Mouse (Mus musculus) lung, postnatal 0 days (tissue): ENCODE results near the gene Gm45233. TPM values are rescaled to one million over a fixed set of nuclear protein-coding genes. Genes with fewer than 3 reads are reported as not detected.

ENCODE experiments used
- ATAC-seq: fragments of 200-750 bp; cut with Nextera tagmentation; 2 replicates; pipeline ENCODE4 v1.8.0; 2017; ENCODE audit warnings: moderate library complexity
- DNase-seq: peaks from one replicate; pipeline ENCODE4 v3.0.0-alpha.2; 2016; ENCODE audit warnings: low spot score
- H3K27ac ChIP-seq: fragments of 300-500 bp; sonication (generic); 2 replicates; pipeline ENCODE4 v1.5.1; 2014; ENCODE audit warnings: antibody characterized with exemption, mild to moderate bottlenecking, low read length, mixed read lengths
- H3K27me3 ChIP-seq: fragments of 300-500 bp; sonication (generic); replicated peaks from 2 replicates; pipeline ENCODE4 v1.6.1; 2014; ENCODE audit warnings: low read length, mixed read lengths; ENCODE audit not compliant: insufficient read depth
- H3K36me3 ChIP-seq: fragments of 300-500 bp; sonication (generic); 2 replicates; pipeline ENCODE4 v1.6.1; 2014; ENCODE audit warnings: low read length, mixed read lengths; ENCODE audit not compliant: insufficient read depth
- H3K4me1 ChIP-seq: fragments of 300-500 bp; sonication (generic); 2 replicates; pipeline ENCODE4 v1.6.1; 2014; ENCODE audit warnings: antibody characterized with exemption, low read depth, low read length, mixed read lengths; ENCODE audit not compliant: insufficient read depth
- H3K4me2 ChIP-seq: fragments of 300-500 bp; sonication (generic); replicated peaks from 2 replicates; pipeline ENCODE4 v1.6.1; 2014; ENCODE audit warnings: low read depth, mild to moderate bottlenecking, low read length, moderate library complexity, mixed read lengths
- H3K4me3 ChIP-seq: fragments of 300-500 bp; sonication (generic); 2 replicates; pipeline ENCODE4 v1.5.1; 2014; ENCODE audit warnings: low read depth, low read length
- H3K9ac ChIP-seq: fragments of 300-500 bp; sonication (generic); replicated peaks from 2 replicates; pipeline ENCODE4 v1.6.1; 2014; ENCODE audit warnings: low read depth, mild to moderate bottlenecking
- H3K9me3 ChIP-seq: fragments of 300-500 bp; sonication (generic); 2 replicates; pipeline ENCODE4 v1.6.1; 2016; ENCODE audit warnings: low read length, mixed read lengths
- CTCF ChIP-seq: IDR thresholded peaks from 2 replicates; pipeline ENCODE4 v1.5.1; 2016; ENCODE audit warnings: antibody characterized with exemption, mild to moderate bottlenecking
- EP300 ChIP-seq: IDR thresholded peaks from 2 replicates; pipeline ENCODE4 v1.6.1; 2016; ENCODE audit warnings: antibody characterized with exemption, mild to moderate bottlenecking, control low read depth
- WGBS: fragments of 180-500 bp; shearing (Covaris S2); extraction: QIAGEN DNeasy Blood & Tissue Kit; methylation state at CpG from one replicate; pipeline ENCODE4 v1.1.7; 2014; 5-methylcytosine and 5-hydroxymethylcytosine counted together
- polyA plus RNA-seq: library from polyadenylated mRNA; unstranded; fragments of >200 nt; fragmentation: Nextera tagmentation; extraction: Ambion mirVana; gene quantifications from 2 replicates; pipeline ENCODE4 v1.2.1, GENCODE M21; 2015

The Gm45233 gene
- polyA plus RNA-seq, 1 experiment from 2014 or later, result not detected

DNA sequence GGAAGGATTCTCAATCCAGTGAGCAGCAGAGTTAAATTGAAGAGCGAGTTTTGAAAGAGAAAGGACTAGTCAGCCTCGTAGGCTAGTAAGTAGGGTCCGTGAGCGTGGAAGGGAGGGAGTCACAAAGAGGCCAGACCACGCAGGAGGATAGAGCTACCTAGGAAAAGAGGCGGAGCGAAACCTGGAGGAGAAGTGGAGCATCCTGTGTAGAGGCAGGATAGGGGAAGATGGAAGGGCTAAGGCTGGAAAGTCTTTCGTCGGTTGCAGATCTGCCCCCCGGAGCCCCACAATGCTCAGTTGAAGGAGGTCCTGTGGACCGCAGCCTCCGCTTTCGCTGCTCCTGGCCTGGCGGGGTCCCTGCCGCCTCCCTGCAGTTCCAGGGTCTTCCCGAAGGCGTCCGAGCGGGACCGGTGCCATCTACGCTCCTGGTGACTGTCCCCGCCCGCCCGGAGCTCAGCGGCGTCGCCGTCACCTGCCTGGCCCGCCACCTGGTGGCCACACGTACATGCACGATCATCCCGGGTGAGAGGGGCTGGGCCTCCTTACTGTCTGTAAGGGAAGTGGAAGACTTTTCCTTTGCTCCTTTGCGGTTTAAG lies 22.3 kb downstream of the Gm45233 start:
- peak overlapping the region; percentile 57 for H3K4me3 ChIP-seq
- peak overlapping the region; percentile 9; the same call in 1 of the 2 replicates for H3K9ac ChIP-seq
- H3K27ac ChIP-seq, result peak overlapping the region; percentile 47
- peak; percentile 97 for TF ChIP-seq CTCF
- no peak for TF ChIP-seq EP300
- H3K36me3 ChIP-seq, result no peaks in the 10 kb centered on the region
- DNase-seq (peak; percentile 92), ATAC-seq (peak; percentile 75)
- no peaks in the 10 kb centered on the region for H3K9me3 ChIP-seq
- WGBS, result 1% methylated on average over 32 of the region's 33 CpGs
- H3K4me1 ChIP-seq, result peaks cover 7% of the 10 kb centered on the region; the same call in 1 of the 2 replicates
- H3K27me3 ChIP-seq, result 0 out of 2 replicates have a peak, but pooled peaks cover 4% of the 10 kb centered on the region
- peak overlapping the region; percentile 89 for H3K4me2 ChIP-seq

DNA sequence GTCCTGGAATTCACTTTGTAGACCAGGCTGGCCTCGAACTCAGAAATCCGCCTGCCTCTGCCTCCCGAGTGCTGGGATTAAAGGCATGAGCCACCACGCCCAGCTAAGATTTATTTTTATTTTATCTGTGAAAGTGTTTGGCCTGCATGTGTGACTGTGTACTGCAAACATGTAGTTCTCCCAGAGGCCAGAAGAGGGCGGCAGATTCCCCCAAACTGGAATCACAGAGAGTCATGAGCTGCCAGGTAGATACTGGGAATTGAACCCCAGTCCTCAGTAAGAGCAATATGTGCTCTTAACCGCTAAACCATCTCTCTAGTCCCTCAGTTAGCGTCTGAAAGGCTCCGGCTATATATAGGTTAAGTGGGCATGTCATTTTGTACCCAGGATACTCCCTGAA lies 26.4 kb downstream of the Gm45233 start:
- Histone ChIP-seq H3K9me3 (no peaks in the 10 kb centered on the region), H3K36me3 (no peaks in the 10 kb centered on the region), H3K4me2 (no peak overlapping the region), H3K9ac (no peak overlapping the region), H3K27ac (no peak overlapping the region), H3K4me1 (no peaks in the 10 kb centered on the region), H3K27me3 (no peaks in the 10 kb centered on the region), H3K4me3 (no peak overlapping the region)
- ATAC-seq (no peak), DNase-seq (peak; percentile 26)
- TF ChIP-seq EP300 (no peak), CTCF (peak; percentile 64)
- WGBS, result 40% methylated on average over 8 of the region's 8 CpGs

DNA sequence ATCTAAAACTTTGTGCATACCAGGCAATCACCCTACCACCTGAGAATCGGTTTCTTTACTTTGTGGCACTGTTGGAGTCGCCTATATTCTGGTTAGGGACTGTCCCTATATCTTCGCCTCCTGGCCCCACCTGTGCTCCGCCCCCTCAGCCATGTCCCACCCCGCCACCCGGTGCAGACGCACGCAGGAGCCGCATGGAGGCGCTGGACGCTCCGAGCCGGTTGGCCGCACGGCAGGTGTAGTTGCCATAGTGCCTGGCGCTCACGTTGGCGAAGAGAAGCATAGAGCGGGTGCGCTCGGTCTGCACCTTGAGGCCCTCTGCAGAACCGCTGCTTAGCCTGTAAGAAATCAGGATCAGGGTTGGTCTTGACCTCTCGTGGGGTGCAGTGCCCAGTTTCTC lies 31.8 kb downstream of the Gm45233 start:
- ATAC-seq (peak; percentile 48), DNase-seq (peak; percentile 27)
- no peak for TF ChIP-seq EP300
- peak; percentile 51 for TF ChIP-seq CTCF
- Histone ChIP-seq H3K9ac (no peak overlapping the region), H3K36me3 (no peaks in the 10 kb centered on the region), H3K4me2 (no peak overlapping the region), H3K27ac (no peak overlapping the region), H3K27me3 (0 out of 2 replicates have a peak, but pooled peaks cover 7% of the 10 kb centered on the region), H3K9me3 (no peaks in the 10 kb centered on the region), H3K4me1 (no peaks in the 10 kb centered on the region), H3K4me3 (no peak overlapping the region)
- WGBS, result 10% methylated on average over 22 of the region's 23 CpGs

DNA sequence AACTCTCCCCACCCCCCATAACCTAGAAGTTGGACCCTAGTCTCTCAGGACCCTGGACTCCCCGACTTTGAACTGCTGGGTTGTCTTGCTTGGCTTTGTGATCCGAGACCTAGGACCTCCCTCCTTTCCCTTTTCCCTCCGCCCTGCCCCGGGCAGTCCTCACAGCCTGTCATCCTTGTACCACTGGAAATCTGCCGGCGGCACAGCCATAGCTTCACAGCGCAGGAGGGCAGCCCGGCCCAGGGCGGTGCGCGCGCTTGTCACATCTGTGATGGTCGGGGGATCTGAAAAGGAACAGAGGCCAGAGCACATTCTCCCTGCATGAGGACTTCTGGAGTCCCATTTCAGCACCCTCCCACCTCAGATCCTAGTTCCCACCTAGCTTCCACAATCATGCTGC lies 32.4 kb downstream of the Gm45233 start:
- Histone ChIP-seq H3K4me3 (no peak overlapping the region), H3K9me3 (no peaks in the 10 kb centered on the region), H3K36me3 (no peaks in the 10 kb centered on the region), H3K4me1 (no peaks in the 10 kb centered on the region), H3K27ac (no peak overlapping the region), H3K27me3 (0 out of 2 replicates have a peak, but pooled peaks cover 7% of the 10 kb centered on the region), H3K9ac (no peak overlapping the region), H3K4me2 (no peak overlapping the region)
- 8% methylated on average over 13 of the region's 13 CpGs for WGBS
- no peak for DNase-seq
- TF ChIP-seq CTCF, result no peak
- TF ChIP-seq EP300, result no peak
- no peak for ATAC-seq

DNA sequence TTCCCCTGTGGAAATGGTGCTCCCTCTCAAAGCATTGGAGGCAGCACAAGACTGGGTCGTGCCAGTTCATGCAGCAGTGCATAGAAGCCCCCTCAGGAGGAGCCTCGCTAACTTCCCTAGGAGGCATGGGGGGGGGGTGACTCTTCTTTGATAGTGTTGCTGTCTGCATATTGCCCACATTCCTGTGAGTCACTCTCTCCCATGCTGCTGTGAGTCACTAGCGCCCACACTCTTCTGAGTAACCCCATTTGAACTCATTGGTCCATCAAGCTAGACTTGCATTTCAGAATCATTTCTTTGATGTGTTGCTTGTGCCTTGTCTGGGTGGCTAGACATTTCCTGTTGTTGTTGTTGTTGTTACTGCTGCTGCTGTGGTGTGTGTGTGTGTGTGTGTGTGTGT lies 37.3 kb downstream of the Gm45233 start:
- ATAC-seq (no peak), DNase-seq (no peak)
- Histone ChIP-seq H3K9me3 (no peaks in the 10 kb centered on the region), H3K9ac (no peak overlapping the region), H3K4me3 (no peak overlapping the region), H3K36me3 (no peaks in the 10 kb centered on the region), H3K27ac (no peak overlapping the region), H3K27me3 (no peaks in the 10 kb centered on the region), H3K4me2 (no peak overlapping the region), H3K4me1 (no peaks in the 10 kb centered on the region)
- 52% methylated on average over 3 of the region's 3 CpGs for WGBS
- no peak for TF ChIP-seq EP300
- no peak for TF ChIP-seq CTCF

DNA sequence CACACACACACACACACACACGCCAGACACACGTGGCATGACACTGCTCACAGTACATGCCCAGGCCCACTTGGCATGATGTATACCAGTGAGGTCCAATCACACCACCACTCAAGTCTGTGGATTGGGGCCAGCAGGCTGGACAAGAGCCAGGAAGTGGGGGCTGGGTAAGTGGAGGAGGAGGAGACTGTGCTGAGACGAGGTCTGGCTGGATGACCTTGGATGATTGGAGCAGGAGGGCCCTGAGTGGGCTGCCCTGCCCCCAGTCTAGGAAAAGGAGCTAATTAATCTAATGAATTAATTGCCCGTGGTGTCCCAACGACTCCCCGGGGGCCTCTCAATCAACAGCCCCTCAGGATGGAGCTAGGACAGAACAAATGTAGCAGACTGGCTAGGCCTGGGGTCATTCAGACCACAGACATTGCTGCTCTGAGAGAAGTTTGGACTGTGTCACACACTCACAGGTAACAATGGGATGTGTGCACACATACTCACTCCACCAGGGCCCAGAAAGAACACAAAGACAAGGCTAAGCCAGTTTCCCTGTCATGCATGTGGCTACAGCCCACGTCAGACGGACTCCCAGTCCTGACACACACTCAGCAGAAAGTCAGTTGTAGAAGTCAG lies 38.3 kb downstream of the Gm45233 start:
- Histone ChIP-seq H3K4me1 (no peaks in the 10 kb centered on the region), H3K4me2 (no peak overlapping the region), H3K4me3 (no peak overlapping the region), H3K36me3 (no peaks in the 10 kb centered on the region), H3K9ac (no peak overlapping the region), H3K9me3 (no peaks in the 10 kb centered on the region), H3K27ac (no peak overlapping the region), H3K27me3 (no peaks in the 10 kb centered on the region)
- no peak for DNase-seq
- TF ChIP-seq EP300 (no peak), CTCF (no peak)
- WGBS, result 45% methylated on average over 8 of the region's 8 CpGs
- peak; percentile 33; the same call in 1 of the 2 replicates for ATAC-seq
